Mouse (Mus musculus) v-Abl transformed pro-B cells (cell line): ENCODE data around the gene Sgsm3.

ENCODE experiments used
- in situ Hi-C, 2 experiments: fragments of 400-800 bp; cut with MboI; formaldehyde crosslinking; loops; one replicate each; pipeline ENCODE4 v1.15.1; 2025; ENCODE audit not compliant: unreplicated experiment in 2 of 2

Gene Sgsm3

DNA sequence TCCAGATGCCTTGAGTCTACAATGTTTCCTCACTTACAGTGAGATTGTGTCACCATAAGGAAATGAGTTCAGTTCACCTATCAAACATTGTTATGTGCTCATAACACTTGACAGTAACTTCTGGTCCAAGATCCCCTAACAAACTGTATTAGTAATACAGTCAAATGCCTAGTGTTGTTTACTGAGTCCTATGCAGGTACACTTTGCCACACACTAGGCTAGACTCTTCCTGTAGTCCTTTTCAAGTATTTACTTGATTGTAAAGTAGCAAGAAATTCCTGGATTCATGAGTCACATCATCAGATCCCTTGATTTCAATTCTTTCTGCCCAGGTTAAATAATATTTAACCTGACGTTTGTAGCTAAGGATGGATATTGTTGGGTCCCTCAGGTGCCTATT is 8.2 kb upstream of the Sgsm3 start:
- in situ Hi-C loops, result no loop called here

DNA sequence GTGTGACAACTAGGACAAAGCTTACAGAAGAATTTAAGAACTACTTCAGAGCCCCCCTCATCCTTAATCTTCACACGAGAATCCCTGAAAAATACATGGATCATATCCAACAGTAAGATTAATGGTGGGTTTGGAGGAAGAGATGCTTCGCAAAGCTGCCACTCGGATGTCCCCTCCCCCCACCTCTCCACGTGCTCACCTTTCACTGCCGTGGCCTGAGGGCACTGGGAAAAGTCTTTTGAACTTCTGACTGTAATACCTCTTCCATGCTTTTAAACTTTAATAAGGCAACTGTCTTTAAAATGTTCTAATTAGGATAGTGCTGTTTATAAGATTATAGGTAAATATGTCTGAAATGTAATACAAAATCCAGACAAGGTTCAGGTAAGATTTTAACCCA is 3.3 kb upstream of the Sgsm3 start:
- in situ Hi-C loops, result no loop called here

DNA sequence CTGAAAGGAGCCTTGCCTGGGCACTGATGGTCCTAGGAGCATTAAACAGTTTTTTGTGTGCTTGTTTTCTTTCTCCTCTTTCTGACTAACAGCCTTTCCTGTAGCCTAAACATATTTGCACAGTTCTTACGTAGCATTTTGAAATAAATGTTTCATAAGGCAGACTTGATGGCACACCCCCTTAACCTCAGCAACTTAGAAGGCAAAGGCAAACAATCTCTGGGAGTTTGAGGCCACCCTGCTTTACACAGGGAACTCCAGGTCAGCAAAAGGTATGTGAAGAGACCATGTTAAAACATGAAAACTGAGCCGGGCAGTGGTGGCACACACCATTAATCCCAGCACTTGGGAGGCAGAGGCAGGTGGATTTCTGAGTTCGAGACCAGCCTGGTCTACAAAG is 1.9 kb upstream of the Sgsm3 start:
- in situ Hi-C loops, result no loop called here

DNA sequence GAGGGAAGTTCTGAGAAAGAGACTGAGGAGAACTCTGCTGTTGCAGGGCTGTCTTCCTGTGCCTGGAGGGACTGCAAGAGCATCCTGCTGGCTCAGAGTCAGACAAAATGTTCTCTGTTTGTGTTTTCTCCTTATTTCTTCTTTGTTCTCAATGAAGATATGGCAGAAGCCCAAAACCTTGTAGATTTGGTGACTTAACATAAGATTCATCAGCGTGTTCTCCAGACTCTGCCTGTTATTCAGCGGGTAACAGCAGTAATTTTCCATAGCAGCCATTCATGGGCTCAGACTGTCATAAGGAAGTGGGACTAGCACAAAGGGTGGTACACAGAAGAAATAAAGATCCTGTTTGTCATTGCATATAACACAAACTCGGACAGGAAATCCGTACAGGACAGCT is 2.0 kb downstream of the Sgsm3 start:
- in situ Hi-C loops, result no loop called here

DNA sequence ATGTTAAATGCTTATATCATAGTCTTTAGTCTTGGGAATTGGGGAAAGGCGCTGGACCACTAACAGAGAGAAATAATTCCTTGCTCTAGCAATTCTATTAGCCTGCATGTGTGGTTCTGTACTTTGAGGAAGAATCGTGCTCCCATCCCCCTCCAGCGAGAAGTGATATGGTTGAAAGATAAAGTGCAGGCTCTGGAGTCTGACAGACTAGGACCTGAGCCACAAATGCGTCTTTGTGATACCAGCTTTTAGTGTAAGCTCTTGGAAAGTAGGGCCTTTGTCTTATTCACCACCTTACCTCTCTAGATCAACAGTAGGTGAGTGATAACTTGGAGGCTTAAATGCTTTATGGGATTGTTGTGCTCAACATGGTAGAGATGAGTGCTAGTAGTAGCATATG is 3.6 kb downstream of the Sgsm3 start:
- in situ Hi-C loops, result no loop called here

DNA sequence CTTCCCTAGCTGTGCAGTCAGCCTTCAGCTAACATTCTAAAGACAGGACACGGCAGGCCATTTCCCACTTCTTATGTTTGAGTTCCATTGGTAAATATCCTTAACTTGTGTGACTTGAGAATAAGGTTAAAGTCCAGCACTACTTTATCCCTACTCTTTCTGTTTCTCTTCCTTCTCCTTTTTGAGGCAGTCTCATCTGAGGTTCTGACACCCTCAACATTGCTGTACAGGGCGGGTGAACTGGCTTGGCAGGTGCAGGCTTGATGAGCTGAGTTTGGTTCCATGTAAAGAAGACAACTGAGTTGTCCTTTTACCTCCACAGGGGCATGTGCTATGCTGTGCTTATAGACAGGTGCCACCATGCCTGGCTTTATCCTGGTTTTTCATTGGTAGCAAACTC is 5.7 kb downstream of the Sgsm3 start:
- in situ Hi-C loops, result no loop called here

DNA sequence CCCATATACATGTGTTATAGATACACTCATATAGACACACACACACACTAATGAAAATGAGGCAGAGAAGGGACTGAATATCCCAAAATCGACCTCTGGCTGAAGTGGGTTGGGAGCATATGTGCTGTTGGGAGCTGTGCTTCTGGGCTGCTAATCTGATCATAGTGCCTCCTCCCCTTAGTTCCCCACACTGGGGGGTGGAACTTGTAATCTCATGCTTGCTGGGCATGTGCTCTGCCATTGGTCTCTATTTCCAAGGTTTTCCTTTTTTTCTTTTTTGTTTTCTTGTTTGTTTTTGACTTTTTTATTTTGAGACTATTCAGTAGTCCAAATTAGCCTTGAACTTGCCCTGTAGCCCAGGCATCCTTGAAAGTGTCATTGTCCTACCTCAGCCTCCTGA is 10.8 kb downstream of the Sgsm3 start:
- in situ Hi-C loops, result no loop called here

DNA sequence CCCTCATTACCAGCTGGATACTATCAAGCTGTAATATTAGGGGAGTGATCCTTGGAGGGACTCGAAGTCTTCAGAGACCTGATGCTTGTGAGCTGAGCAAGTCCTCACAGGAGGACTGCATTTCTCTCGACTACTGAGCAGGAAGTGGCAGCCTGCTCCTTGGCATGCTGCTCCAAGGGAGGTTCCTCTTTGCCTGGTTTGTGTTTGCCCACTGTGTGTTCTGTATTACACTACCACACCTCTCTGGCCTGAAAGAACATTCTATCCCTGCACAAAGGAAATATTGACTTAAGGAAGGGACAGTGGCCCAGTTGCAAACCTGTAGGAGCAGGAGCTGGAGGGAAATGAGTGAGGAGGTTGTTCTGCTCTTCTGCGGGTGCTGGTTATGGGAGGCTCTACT is 12.1 kb downstream of the Sgsm3 start:
- in situ Hi-C loops, result no loop called here

DNA sequence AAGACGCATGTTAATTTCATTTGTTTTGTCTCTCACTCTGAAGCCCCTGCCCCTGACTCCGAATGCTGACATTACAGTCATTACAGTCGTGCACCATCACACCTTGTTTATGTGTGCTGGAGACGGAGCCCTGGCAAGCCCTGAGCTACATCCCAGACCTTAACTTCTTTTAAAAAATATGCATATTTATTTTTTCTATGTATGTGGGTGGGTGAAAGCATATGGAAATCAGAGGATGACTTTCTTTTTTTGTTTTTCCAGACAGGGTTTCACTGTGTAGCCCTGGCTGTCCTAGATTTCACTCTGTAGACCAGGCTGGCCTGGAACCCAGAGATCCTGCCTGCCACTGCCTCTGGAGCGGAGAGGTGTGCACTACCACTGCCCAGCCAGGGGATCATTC is 17.4 kb downstream of the Sgsm3 start:
- in situ Hi-C loops, result no loop called here

DNA sequence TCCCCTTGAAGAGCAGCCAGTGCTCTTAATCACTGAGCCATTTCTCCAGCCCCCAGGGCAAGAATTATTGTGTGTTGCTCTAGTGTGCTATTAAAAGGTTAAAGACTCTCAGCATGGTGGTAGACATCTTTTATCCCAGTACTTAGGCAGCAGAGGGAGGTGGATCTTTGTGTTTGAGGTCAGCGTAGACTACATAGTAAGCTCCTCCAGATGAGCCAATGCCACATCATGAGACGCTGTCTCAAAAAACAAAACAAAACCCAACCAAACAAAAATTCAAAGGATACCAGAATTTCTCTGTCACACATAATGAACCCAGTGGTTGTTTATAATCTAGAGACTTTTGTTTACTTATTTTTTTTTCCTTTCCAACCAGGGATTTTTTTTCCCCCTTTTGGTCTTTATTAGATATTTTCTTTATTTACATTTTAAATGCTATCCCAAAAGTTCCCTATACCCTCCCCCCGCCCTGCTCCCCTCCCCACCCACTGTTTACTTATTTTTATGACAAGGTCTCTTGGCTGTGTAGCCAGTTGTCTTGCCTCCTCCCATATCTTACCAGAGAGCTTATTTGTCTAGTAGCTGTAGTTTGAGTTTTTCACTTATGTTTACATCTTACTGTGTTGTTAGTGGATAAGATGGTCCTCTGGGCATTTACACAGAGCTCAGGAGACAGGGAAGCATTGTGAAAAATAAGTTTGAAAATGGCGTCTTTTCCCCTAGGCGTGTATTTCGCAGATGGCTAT is 18.7 kb downstream of the Sgsm3 start:
- in situ Hi-C loops, result no loop called here

DNA sequence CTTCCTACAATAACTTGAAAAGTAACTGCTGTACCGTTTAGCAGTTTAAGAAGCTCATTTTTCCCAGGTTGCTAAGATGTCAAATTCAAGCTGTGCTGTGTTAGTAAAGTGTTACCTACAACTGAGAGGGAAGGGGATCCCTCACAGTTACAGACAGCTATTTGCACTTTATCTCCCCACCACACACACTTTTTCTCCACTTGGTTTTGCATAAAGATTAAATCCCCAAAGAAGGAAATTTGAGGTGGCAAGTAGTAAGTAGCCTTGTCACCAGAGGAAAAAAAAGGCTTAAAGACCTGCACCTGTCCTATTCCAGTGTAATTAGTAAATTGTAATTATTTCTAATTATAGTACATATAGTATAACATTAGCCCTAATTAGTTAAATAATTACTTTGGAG is 19.5 kb downstream of the Sgsm3 start:
- in situ Hi-C loops, result no loop called here

DNA sequence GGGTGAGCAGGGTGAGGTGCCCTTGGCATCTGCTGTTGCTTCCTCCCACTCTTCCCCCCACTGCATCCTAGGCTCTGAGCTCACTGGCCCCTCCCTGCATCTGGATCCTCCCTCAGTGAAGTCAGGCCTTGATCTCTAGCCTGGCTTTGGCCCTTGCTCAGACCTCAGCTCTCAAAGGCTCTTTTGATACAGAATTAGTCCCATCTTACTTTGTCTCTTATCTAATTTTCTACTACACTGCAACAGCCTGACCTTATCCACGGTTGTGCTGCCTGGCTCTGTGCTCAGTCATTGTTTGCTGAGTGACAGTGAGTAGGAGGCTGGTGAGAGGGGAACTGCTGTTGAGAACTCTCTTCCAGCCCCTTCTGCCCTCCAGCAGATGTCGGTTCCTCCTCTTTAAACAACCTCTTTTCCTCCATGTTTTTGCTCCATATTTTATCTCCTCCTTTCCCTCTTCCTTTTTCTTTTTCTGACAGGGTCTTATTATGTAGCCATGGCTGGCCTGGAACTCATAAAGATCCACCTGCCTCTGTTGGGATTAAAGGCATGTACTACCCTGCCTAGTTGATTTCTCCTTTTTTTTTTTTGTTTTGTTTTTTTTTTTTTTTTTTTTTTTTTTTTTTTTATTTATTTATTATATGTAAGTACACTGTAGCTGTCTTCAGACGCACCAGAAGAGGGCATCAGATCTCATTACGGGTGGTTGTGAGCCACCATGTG is 23.0 kb downstream of the Sgsm3 start:
- in situ Hi-C loops, result no loop called here

DNA sequence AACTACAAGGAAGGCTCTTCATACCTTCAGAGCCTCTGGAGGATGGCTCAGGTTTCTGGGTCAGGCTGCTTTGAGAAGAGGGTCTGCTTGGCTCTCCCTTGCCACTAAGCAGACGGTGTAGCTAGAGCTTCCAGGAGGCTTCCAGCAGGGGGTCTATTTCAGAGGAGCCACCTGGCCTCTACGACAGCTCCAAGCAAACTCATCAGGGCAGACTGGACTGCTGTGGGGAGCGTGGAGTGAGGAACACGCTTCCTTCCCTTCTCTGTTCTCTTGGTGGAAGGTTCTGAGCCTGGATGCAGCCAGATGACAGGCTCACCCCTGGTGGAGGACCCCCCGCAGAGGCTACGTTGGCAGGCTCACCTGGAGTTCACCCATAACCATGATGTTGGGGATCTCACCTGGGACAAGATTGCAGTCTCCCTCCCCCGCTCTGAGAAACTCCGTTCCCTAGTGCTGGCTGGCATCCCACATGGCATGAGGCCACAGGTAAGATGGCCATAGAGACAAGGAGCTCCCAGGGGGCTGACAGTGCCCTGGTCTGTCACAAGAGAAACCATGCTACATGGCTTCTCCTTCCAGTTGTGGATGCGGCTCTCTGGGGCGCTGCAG is 28.7 kb downstream of the Sgsm3 start:
- in situ Hi-C loops, result no loop called here

DNA sequence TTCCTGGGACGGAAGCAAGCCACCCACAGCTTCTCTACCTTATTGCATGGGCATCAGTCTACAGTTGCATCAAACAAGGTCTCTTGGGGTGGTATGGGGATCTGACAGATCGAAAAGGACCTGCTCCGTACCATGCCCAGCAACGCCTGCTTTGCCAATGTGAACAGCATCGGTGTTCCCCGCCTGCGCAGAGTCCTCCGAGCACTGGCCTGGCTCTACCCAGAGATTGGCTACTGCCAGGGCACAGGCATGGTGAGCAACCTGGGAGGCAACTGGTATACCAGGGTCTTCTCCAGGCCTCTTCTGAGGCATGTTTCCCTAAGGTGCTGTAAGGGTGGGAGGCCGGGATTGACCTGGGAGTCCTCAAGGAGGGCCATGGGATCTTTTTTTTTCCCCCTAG is 29.8 kb downstream of the Sgsm3 start:
- in situ Hi-C loops, result no loop called here

DNA sequence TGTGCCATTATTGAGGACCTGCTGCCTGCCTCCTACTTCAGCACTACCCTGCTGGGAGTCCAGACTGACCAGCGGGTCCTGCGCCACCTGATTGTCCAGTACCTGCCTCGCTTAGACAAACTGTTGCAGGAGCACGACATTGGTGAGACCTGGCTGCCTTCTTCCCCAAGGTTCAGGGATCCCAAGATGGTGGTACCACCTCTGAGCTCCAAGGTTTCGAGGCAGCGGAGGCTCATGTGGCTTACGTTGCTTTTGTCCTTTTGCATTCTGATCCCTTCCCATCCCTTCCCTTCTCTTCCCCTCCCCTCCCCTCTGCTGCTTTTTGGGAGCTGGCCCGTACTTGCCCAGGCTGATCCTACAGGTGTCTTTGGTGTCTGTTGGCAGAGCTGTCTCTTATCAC is 30.3 kb downstream of the Sgsm3 start:
- in situ Hi-C loops, result no loop called here

DNA sequence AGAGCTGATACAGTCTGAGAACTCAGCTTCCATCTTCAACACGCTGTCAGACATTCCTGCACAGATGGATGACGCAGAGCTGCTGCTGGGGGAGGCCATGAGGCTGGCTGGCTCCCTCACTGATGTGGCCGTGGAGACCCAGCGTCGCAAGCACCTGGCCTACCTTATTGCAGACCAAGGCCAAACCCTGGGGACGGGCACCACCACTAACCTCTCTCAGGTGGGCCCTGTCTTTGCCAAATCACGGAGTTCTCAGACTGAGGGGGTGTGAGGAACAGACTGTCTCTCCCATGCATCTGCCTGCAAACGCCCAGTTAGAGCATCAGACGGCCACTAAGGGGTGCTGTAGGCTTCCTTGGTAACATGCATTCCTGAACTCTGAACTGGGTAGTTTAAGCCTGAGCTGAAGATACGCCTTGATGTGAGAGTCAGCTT is 31.1 kb downstream of the Sgsm3 start:
- in situ Hi-C loops, result no loop called here

DNA sequence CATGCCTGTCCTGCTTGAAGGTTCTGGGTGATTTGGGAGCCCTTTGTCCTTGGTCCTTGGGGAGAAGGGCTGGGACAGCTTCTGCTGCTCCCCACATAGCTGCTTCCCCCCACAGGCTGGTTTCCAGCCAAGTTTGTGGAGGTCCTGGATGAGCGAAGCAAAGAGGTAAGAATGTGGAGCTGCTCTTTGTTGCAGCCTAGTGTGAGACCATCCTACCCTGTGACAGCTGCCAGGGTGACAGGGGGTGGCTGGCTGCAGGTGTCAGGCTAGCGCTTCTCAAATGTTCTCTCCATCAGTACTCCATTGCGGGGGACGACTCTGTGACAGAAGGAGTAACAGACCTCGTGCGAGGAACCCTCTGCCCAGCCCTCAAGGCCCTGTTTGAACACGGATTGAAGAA is 32.5 kb downstream of the Sgsm3 start:
- in situ Hi-C loops, result no loop called here

DNA sequence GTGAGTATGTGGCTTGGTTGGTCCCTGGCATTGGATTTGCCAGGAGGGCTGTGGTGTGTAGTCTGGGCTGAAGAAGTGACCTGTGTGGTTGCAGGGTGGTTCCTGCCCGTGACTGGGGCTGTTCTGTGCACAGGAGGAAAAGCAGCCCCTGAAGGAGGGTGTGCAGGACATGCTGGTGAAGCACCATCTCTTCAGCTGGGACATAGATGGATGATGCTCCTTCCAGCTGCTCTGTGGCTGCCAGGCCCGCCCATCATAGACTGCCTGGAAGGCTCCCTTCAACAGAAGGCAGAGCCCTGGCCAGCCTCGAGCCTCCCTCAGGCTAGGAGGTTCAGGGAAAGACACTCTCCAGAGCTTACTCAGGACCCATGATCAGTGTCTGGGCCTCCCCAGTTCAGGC is 34.0 kb downstream of the Sgsm3 start:
- in situ Hi-C loops, result no loop called here

DNA sequence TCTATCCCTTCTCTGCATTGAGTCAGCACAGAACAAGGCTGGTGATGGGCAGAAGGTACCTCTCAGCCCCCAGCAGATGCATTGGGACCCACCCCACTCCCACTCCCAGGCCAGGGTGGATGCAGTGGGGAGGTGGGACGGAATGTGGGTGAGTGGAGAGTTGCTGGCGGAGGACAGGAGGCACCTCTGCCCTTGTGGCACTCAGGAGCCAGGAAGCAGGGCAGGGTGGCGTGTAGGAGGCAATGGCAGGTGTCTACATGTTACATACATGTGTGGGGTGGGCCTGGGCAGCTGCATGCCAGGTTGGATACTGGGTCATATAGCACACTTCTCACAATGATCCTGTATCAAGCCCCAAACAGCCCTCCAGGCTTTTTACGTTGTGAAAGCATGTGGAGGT is 34.8 kb downstream of the Sgsm3 start:
- in situ Hi-C loops, result no loop called here

DNA sequence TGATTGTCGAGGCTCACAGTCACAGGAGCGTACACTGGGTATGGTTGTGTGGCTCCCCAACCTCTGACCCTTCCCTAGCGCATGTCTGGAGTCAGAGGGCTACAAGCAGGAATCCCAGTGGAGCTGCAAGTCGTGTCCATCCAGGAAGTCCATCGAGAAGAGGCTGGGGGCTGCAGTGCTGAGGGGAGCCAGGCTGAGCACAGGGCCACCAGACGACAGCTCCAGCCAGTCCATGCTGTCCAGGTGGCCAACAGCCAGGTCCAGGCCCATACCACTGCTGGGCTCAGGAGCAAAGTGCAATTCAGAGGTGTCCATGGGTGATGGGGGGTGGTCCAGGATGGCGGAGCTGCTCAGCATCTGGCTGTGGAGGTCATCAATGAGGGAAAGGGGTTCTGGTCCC is 35.6 kb downstream of the Sgsm3 start:
- in situ Hi-C loops, result no loop called here

DNA sequence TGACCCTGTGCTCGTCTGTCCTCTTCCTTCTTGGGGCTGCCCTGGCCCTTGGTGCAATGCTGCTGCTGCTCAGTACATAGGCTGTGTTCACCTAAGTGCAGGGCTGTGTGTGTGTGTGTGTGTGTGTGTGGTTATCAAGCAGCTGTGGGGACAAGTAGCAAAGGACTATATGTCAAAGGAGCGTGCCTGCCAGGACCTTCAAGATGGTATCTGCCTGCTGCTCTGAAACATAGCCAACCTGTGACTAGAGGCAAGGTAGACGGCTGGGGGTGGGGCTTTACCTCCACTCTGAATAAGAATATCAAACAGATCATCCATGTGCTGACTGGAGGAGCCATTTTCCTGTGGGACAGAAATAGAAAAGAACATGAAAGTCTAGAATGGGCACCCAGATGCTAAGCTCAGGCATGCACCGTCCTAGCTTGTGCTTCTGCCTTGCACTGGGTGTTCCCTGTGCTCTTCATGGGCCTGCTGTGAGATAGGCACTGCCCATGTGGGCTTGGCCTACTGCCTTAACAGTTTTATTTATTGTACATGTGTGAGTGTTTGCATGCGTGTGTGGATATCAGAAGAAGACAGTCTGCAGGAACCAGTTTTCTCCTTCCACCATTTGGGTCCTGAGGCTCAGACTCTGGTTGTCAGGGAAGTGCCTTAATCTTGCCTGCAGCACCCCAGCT is 37.6 kb downstream of the Sgsm3 start:
- in situ Hi-C loops, result loop anchor here in 1 of 2 experiments (5.0 kb wide), 1 partner anchor 37 kb away; no protein-coding TSS in a partner anchor
